Mouse (Mus musculus): ENCODE results near the gene Mepce.

The Mepce gene

DNA sequence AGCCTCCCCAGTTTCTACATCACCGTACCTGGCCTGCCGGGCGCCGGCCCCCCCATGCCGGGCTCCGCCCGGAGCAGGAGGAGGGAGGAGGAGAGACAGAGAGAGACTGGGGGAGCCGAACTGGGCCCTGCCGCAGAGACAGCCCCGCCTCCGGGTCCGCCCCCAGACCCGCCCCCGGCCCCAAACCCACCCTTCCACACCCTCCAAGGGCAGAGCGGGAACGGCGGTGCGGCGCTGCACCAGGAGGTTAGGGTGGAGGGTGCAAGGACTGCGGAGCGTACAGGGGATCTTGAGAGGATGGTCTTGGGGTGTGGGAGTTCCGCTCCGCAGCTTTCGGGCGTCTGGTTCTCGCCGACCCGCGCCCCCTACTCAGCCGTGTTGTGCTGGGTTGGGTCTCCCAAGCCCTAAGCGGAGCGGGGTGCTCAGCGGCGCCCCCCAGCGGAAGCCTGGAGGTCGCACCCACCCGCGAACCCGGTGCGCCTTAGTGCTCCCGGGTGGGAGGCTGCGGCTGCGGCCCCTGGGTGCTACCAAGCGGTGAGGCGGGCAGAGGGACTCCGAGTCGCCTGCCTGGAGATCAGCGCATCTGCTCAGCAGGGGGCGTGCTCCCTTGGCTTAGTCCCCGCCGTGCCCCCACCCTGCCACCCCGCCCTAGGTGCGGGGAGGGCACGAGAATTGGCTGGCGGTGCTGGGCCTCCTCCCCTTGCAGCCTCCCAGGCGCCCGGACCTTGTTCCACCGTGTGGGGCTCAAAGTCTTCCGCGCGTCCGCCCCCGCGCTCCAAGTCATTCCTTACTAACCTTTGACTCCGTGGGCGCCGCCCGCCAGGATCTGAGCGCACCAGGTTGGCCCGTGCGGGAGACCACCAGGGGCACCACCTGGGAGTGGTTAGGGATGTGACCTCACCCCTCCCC lies 46.2 kb downstream of the Mepce start, which contains the start of gene Nyap1:
Gene Nyap1, minus strand, starts transcription at position 585 of the 909 bp plus-strand sequence.
- in situ Hi-C loops (cut with MboI, MseI), result no loop called here

DNA sequence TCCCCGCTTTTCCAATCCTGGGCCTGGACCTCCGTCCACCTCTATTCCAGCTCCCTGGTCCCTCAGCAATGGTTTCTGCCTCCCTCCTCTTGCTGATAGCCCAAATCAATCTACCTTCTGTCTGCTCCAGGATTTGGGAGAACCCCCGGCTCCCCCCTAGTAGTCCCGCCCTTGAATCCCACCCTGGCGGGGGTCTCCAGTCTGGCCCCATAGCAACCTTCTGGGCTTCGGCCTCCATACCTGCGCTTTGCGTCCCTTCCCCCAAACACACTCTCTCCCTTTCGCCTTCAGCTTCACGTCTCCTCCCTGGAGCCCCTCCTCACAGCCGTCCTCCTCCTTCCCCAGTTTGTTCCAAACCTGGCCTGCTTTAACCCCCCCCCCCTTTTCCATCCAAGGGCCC lies 46.9 kb downstream of the Mepce start:
- in situ Hi-C loops (cut with MboI, MseI), result no loop called here

DNA sequence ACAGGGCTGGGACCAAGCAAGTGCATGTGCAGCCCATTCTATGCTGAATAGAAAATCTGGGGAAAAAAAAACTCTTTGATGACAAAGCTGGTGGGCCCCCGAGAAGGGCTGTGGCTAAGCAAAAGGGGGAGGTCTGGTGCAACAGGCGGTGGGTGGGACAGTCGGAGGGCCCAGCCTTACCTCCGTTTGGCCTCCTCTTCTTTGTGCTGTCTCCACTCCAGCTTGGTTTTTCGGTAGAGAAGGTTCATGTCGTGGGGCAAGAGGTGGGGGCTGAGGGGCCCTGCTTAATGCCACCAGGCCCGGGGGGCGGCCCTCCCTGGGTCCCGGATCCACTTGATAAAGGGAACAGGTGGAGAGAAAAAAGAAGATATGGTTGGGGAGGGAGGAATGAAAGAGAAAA lies 48.0 kb downstream of the Mepce start:
- in situ Hi-C loops (cut with MboI, MseI), result no loop called here

DNA sequence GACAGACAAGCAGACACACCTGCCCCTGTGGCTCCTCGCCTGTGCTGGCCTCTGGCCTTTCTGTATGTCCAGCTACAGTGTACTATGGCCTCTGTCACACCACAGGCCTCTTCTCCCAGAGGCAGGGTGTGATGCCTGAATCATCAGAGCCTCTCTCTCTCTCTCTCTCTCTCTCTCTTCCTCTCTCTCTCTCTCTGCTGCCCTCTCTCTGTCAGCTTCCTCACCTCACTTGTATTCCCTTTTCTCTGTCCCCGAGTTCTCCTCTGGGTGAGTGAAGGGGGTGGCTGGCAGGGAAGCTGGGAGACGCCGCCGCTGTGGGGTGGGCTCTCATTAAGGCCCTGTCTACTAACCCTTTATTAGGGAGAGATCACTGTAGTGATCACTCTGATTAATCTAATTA lies 48.9 kb downstream of the Mepce start:
- in situ Hi-C loops (cut with MboI, MseI), result no loop called here

DNA sequence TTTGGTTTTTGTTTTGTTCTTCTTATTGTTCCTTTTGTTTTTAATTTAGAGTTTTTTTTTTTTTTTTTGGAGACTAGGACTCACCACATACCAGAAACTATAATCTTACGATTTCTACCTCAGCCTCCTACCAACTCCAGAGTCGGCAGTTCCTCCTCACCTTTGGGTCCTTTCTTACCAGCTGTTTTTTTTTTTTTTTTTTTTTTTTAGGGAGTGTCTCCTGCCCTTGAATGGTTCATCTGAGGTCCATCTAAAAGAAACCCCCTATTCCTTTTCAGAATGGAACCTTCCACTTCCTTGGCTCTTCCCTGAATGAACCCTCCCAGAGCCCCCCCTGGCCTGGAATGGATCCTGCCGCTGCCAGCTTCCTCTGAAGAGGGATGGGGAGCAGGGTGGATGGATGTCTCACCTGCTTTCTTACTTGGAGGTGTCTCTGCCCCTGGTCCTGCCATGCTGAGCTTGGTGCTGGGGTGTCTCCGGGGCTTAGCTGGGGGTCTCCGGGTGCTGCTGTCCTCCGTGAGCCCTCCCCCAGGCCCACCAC lies 50.0 kb downstream of the Mepce start:
- in situ Hi-C loops (cut with MboI, MseI), result no loop called here

DNA sequence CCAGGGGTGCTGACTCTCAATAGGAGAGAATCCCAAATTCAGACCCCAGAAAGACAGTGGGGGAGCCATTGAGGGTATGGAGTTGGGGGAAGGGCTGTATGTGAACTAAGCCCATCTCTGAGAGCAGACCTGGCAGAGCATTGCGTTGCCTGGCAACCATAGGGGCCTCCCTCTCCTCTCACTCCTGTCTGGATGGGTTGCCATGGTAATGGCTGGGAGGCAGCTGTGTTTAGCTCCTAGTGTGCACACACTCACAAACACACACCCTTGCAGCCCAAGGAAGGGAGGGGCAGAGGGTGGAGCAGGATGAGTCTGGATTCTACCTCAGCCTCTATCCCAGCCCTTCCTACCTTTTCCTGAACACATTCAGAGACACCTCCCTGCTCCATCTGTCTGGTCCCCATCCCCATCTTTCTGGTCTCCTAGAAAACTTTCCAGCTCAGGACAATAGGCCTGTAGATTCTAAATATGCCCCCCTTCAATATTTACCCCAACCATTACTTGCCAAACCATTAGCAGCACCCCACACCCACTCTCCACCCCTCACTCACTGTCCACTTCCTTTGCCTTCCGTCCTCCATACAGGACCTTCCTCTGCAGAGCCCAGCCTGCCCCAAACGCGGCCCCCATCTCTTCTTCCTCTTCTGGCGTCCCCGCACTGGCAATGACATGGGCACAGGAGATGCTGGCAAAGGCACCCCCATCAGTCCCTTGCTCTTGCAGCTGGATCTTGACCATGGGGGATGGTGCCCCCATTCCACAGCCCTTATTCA lies 53.0 kb downstream of the Mepce start:
- in situ Hi-C loops (cut with MboI, MseI), result no loop called here

DNA sequence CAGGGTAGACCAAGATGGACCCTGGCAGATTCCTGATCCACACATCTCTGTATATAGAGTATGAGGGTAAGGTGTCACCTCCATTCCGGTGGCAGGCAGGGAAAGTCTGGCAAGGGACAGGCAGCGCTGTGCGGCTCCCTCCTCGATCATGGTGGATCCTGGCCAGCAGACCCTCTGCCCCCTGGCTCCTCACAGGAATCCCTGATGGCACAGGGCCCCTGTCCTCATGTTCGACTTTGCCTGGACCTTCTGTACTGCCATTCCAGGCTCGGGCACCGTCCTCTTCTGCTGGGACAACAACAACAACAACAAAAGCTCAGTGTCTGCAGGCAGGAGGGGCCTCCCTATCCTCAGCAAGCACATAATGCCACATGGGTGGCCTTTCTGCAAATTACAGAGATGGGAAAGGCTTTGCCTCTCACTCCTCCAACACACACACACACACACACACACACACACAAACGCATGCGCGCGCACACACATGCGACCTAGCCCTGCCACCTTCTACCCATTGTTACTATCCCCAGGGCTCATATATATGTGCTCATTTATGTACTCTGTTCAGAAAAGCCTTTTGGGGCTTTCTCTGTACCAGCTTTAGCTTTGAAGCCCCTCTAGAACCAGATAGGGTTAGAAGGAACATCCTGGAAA lies 53.7 kb downstream of the Mepce start:
- in situ Hi-C loops (cut with MboI, MseI), result no loop called here
